Mouse (Mus musculus) heart, adult 11 months (tissue): ENCODE measurements around the gene Ppp2r5e.

ENCODE experiments used
- DNase-seq: peaks from one replicate; pipeline ENCODE4 v3.0.0; 2022

The Ppp2r5e gene

DNA sequence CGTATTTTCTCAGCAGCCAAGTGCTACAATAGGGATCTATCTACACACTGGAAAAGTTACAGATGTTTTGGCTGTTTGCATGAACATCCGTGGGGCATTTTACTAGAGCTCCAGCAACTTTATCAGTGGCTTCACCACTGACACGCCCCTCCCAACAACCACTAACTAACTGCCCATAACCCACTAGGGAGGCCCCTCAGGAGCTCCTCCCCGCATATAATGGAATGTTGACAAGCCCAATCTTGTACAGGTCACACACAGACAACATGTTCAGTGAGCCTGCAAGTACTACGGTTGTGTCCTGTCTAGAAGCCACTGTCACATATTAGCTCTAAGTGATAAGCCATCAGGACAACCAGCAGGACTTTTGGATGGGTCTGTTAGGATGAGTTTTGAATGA lies 18.8 kb downstream of the Ppp2r5e start:
- DNase-seq: peak; percentile 84

DNA sequence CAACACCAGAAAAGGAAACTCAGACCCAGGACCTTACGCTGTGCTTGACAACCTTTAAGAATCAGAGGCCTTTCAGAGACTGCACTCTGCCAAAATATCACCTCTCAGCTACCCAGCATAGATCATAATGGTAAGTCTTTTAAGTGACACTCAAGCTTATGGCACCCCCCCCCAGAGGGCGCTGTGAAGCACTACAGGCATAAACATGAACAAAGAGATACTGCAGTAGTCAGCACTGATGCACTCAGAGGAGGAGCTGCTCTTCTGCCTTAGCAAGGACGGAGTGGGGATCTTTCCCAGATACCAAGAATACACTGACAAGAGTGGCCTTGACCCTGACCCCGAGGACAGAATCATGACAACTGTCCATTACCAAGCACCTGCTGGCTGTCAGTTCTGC lies 23.8 kb downstream of the Ppp2r5e start:
- DNase-seq: peak; percentile 92

DNA sequence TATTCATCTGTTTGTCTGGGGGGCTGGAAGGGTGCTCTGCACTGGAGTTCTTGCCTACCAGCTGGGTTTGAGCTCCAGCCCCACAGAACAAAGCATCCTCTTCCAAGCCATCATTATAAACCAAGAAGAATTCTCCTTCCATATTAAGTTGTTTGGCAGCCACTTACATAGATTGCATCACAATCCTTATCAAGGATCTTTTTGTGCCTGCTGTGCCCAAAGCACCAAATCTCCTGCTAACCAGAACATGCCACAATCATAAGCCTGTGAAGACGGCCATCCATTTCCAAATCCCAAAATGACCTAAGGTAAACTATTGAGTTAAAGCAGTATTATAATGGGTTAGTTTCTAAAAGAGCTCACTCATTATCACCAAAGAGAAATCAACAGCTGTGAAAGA lies 25.9 kb downstream of the Ppp2r5e start:
- no peak for DNase-seq

DNA sequence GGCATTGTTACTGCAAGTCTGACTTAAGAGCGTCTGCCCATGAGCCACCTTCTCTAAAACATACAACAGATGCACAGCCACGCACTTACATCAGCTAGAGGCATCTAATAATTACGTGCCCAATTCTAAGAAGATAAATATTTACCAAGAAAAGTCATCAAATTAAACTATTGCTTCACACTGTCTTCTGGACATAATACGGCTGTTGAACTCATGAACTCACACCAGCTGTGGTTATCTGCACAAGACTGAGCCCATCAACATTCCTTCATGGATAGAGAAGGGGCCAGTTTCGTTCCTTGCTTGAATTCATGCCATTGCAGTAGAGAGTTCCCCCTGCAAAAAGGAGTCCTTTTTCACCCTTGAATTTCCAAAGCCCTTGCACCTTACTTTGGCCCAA lies 28.3 kb downstream of the Ppp2r5e start:
- DNase-seq: peak; percentile 84

DNA sequence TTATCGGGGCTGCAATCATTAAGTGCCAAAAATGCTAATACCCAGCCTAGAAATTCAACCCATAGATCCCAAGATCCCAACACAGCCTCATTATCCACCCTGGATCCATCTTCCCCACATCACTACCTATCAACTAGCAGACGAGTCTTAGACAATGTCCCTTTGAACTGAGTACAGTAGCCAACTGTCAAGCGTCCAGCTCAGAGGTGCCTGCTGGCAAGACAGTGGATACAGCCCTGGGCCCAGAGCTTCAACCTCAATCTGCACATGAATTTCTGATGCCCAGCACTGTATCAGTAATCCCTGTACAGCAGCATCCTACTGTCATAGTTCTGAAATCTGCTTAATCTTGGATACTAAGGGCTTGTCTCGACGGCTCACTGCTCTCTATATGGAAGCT lies 30.3 kb downstream of the Ppp2r5e start:
- peak; percentile 74 for DNase-seq

DNA sequence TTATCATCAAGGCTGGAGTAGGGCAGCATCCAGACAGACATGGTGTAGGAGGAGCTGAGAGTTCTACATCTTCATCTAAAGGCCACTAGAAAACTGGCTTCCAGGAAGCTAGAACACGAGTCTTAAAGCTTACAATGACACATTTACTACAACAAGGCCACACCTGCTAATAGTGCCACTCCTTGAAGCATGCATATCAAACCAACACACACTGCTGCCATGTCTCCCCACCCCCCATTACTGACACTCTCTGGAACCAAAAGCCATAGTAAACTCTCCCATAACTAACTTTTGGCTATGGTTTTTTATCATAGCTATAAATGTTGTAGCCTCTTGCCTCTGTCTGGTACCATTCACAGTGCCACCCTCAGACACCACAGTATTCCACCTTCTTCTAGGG lies 31.5 kb downstream of the Ppp2r5e start:
- DNase-seq: peak; percentile 49

DNA sequence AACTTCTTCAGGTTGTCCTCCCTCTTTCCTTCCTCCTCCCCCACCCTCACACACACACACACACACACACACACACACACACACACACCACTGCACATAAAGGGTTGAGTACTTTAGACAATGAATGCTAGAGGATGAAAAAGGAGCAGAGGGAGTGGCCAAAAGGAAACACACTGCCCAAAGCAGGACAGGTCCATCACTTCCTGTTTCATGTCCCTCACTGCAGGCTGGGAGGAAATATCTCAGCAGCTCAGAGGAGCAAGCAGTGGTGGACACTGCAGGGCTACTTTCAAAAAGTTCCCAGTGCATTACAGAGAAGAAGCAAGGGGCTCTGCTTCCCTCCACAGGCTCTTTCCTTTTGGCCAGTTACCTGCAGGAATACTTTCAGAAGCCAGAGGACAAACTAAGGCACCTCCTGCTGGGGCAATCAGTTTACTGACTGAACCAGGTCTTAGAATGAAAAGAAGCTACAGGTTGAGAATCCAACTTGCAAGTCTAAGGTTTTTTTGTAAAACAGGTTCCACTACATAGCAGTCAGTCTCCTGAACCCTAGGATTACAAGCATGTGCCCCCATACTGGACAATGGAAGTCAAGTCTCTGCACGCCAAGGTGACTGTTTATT lies 32.9 kb downstream of the Ppp2r5e start:
- DNase-seq: peak; percentile 88

DNA sequence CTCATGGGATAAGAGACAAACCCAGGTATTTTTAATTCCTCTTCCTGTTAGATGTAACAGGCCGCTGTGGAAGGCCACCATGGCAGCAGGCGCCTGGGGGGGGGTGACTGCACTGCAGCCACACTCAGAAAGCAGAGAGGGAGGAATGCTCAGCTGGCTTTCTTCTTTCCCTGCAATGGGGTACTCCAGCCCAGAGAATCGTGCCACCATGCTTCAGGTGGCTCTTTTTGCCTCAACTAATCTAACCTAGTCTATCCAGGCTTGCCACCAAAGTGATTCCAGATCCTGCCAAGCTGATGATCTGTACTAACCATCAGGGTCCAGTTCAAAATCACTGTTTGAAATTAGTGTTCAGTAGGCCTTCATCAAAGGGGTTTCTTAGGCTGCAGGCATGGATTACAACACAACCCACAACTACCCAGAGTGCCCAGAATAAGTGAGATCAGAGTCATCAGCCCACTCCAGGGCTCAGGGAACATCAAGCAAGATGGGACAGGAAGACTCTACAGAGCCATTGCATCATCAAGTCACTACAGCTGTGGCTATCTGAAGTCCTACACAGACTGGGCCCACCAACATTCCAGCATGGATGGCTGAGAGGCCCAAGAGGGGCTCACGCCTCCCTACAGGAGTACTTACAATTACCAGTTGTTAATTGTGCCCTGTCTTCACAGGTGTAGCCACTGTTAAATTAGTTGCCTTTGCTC lies 35.2 kb downstream of the Ppp2r5e start:
- peak; percentile 70 for DNase-seq

DNA sequence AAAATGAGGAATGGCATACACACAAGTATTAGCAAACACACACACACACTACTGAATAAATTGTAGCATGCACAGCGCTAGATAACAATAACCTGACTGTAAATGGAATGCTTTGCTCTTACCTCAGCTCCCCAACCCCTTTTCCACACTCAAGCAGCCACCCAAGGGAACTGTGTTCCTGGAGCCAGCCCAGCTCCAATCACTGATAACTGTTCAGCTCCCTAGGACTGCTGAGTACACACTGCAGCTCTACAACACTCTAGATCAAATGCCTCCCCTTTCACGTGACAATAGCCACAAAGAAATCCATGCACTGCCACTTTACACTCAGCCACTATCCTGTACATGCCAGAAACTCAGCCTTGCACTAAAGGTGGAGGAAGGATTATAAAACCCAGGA lies 36.8 kb downstream of the Ppp2r5e start:
- peak; percentile 95 for DNase-seq

DNA sequence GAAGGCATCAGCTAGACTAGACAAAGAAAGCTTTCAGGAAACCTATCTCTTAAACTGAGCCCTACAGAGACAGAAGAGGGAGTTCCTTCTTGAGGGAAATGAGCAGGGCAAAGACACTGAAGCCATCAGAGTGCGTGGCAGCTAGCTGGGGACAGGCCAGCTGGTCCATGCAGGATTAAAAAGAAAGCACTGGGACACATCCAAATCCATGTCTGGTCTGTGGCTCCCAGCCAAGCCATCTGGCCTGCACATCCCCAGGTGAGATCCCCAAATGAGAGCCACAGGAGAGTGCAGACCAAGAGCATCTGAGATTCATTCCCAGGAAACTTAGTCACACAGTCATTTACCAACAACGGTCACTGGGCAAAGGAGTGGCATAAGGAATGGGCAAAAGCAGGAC lies 38.2 kb downstream of the Ppp2r5e start:
- DNase-seq: no peak

DNA sequence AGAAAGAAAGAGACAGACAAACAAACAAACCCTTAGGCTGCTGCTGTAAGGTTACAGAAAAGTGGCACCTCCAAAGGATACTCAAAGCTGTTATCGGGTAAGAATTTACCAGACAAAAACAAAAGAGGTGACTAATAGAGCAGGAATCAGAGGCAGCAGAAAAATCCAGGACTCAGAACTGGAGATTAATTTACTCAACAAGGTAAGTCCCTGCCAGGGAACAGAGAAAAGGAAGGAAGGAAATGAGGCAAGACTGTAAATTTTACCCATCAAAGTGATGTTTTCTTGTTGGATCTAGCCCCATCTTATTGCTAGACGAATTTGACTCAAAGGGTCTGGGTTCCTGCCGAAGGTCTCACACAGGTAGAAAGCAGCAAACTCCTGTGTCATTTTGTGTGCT lies 41.0 kb downstream of the Ppp2r5e start:
- DNase-seq: no peak

DNA sequence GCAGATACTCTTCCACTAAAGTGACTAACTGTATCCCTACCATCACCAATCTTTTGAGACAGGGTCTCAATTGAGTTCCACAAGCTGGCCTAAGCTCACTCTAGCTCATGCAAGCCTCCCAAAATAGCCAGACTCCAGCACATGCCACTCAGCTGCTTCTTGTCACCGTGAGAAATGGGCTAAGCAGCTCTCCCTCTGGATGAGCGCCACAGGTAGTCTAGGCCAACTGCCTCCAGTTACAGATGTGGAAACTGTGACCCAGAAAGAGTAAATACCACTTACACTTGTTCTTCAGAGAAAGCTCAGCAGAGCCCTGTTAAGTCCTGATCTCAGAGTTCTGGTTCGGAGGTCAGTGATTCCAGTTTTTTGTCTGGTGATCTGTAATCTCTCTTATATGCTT lies 43.7 kb downstream of the Ppp2r5e start:
- peak; percentile 96 for DNase-seq

DNA sequence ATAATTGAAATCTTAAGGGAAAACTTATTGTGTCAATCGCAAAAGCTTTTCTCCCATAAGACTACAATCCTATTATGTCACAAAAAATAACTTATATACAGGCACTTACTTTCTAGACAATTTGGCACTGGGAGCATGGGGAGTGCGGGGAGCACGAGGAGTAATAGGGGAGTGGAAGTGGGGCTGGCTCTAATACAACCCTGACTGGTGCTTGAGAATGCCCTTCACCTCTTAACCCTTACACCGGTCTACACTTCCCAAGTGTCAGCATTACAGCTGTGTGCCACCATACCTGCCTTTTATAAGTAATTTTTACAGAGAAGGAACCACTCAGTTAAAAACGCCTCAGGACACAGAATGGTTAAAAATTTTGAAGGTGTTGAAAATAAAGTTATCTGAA lies 44.4 kb downstream of the Ppp2r5e start:
- peak; percentile 78 for DNase-seq

DNA sequence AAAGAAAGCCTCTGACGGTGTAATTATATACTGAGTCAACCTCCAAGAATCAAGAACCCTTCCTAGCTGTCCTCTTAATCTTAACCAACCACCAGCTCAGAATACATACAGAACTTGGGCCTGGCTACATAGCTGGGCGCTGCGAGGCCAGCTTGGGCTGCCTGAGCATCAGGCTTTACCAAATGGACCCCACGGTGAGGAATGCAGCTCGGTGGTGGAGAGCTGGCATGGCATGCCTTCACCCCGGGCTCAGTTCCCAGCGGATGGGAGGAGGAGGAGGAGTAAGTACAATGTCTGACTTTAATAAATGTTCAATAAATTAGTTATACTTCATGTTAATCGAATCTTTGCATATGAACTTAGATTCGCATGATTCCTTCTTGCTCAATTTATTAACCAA lies 47.0 kb downstream of the Ppp2r5e start:
- DNase-seq: peak; percentile 68

DNA sequence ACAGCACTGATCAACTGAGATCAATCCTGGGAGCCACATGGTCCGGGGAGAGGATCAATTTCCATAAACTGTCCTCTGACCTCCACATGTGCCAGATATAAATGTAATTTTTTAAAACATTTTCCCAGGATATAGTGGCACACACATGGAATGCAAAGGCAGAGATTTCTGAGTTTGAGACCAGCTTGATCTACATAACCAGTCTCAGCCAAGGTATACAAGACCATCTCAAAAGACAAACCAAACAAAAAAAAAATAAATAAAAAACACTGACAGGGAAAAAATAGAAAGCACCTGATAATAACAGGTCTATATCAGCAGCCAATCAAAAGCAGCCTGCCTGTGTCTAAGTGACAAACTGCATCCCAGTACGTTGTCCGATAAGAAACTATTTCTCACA lies 48.9 kb downstream of the Ppp2r5e start:
- peak; percentile 68 for DNase-seq

DNA sequence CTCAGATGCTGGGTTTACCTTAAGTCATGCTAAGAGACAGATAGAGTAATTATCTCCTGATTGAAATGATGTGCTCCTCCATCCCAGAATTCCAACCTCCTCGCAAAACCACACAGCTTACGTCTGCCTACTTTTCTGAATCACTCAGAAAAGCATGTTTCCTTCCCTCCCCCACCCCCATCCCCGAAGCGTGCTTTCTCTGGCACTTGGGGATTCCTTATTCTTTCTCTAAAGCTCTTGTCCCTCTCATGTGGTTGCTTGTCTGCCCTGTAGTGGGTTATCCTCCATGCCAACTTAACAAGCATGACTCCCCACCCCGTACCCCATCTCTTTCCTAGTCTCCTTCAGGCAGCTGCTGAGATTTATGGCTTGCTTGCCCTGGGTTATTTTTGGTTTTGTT lies 49.8 kb downstream of the Ppp2r5e start:
- peak; percentile 31 for DNase-seq

DNA sequence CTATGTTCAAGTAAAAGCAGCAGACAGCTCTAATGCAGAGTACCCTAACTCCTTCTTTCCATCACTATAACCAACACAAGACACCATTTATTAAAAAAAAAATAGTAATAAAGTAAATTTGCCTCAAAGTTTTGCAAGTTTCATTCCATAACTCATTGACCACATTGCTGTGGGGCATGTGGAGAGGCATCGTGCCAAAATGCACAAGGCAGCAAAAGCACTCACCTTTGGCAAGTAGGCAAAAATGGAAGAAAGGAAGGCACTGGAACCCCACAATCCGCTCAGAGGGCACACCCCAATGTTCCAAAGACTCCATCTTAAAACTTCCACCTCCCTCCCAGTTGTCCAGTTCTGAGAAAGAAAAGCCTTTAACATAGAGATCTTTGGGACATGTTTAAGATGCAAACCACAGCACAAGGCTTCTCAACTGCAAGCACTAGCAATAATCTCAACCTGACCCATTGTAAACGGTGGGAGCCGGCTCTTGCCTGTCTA lies 50.6 kb downstream of the Ppp2r5e start:
- peak; percentile 56 for DNase-seq

DNA sequence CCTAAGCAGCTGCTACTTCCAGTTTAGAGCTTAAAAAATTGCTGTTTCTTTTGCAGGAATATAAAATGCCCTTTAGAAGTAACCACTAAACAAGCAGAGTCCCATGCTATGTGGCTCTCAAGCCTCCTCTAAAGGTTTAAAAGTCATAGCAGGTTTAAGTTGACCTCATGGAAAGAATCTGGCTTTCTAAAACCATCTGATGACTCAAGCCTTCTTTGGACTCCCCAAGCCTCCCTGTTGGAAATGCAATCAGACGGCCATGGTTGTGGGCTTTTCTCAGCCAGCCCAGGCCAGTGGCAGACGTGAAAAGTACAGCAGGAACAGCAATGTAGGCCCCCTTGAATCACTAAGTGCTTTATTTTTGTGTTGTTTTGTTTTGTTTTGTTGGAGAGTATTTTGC lies 51.4 kb downstream of the Ppp2r5e start:
- no peak for DNase-seq

DNA sequence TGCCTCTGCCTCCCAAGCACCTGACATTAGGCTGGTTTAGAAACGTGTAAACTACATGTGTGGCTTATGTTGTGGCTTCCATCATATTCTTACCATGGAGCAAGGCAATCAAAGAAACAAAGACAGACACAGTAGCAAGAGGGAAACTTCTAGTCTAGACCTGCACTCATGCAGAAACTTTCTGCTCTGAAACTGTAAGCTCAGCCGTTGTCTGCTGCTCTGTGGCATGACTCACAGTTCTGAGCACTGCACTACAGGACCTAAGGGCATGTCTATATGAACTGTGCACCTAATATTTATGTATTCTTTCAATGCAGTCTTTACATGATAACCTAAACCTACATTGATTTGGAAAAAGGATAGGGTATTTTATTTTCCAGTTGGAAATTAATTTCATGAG lies 51.8 kb downstream of the Ppp2r5e start:
- no peak for DNase-seq

DNA sequence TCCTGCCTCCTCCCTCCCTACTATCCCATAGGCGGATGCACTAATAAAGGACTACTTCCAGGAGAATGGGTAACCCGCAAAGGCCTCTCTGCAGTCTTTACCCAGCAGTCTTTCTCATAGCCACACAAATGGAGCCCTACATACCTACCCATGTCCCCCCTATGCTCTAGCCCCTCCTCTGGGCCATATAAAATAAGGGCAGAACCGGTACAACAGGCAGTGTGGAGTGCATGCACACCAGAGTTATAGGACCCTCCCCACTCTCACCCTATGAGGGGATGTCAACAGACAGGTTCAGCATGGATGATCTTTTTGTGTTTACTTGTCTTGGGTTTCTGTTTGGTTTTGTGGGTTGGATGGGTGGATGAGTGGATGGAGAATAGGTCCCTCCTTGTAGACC lies 52.7 kb downstream of the Ppp2r5e start:
- peak; percentile 84 for DNase-seq

DNA sequence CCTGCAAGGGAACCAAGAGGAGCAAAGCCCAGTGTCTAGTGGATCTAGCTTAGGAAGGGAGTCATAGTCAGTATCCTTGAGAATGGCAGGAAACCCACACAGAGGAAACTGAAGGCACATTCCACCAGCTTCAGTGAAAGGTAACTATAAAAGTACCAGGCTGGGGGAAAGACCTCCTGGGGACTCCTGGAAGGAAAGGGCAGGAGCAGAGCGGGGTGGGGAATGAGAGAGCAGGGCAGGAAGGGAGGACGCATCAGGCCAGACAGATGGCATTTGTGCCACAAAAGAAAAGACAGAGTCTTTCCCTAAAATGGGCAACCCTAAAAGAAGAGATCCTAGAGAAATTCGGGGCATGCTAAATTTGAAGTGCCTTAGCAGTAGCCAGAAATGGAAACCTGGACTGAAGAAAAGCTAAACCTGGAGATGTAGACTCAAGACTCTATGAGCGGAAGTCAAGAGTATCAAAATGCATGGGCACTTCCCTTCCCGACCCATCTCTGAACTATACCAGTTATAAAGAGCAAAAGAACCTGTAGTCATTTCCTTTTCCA lies 55.3 kb downstream of the Ppp2r5e start:
- peak; percentile 82 for DNase-seq

DNA sequence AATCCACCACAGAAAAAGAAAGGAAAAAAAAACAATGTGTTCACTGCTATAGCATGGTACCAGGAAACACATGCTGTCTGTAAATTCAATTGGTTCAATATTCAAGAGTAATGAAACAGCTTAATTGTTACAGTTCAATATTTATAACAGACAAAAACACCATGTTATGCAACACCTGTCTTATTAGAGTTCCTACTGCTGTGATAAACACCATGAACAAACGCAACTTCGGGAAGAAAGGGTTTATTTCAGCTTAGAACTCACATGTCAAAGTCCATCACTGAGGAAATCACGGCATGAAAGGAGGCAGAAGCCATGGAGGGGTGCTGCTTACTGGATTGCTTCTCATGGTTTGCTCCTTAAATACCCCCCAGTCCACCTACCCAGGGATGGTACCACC lies 56.8 kb downstream of the Ppp2r5e start:
- peak; percentile 71 for DNase-seq

DNA sequence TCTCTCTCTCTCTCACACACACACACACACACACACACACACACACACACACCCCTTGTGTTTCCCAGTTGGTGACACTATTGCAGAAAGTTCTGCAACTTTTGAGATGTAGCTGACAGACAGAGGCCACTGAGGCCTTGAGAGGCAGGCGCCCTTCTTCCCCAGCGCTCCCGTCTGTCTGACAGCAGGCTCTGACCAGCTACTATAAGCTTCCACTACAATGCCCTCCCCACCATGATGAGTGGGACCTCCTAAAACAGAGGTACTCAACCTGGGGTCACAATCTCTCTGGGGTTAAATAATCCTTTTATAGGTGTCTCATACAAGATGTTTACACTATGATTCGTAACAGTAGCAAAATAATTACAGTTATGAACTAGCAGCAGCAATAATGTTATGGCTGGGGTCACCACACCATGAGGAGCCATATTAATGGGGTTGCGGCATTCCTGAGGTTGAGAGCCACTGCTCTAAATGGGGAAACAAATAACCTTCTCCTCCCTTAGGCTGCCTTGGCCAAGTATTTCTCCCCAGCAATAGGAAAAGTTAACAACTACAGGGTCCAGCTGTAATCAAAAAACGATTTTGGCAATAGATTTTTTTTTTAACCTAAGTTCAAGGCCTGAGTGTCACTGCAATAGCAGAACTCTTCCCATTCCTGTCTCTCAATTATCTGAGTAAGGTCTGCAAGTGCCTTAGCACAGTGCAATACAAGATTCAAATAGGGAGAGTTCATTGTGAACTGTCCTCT lies 58.2 kb downstream of the Ppp2r5e start:
- DNase-seq: peak; percentile 74
